Mouse (Mus musculus) heart, postnatal 4 days (tissue): Measurements from ENCODE around the gene Phf3. TPM values are rescaled to one million over a fixed set of nuclear protein-coding genes. Genes with fewer than 3 reads are reported as not detected.

Experiments used
- DNase-seq: peaks from one replicate; pipeline ENCODE4 v3.0.0; 2021
- total RNA-seq, 2 experiments: library from RNA; stranded (reverse); gene quantifications; 2 replicates each; pipeline ENCODE4 v1.2.3; 2021

The Phf3 gene
- total RNA-seq, 2 experiments from 2014 or later: 43.4 to 46.7 TPM

DNA sequence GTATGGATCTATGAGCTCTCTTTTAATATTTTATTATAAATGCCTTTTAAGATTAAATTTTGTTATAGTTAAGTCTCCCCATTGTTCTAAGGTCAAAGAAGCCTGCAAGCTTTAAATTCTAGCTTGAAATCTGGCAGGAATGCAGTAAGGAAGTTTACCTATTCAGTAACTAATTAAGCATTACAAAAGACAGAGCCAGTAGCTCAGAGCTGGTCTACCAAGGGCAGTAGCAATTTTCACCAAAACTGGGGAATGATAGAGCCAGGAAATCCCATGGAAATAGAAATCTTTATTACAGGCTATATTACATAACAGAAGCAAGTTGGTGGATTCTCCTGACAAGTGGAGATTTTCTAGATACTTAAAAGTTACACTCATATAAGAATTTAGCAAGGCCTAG lies 116.9 kb downstream of the Phf3 start:
- no peak for DNase-seq

- no peak for DNase-seq
Measured at GRCm38 (mm10) chr1:30755453-30756224, 118.1 kb downstream of the Phf3 start.

Other genes with a start within 250 kb of the Phf3 start
- not detected for gene AC153137.1, start 104.0 kb upstream of the Phf3 start, total RNA-seq